Mouse (Mus musculus) cortical plate, adult 2 months (tissue): ENCODE measurements around the gene Daam2. TPM values are rescaled to one million over a fixed set of nuclear protein-coding genes. Genes with fewer than 3 reads are reported as not detected.

Experiments used
- H3K27ac ChIP-seq: fragments of 200-500 bp; 2 replicates; pipeline ENCODE4 v1.5.1; 2012; ENCODE audit warnings: low read length, control low read depth, inconsistent platforms; ENCODE audit not compliant: insufficient read depth
- H3K4me1 ChIP-seq: fragments of 200-500 bp; 2 replicates; pipeline ENCODE4 v1.6.1; 2011; ENCODE audit warnings: low read length; ENCODE audit not compliant: control insufficient read depth, insufficient read depth
- H3K4me3 ChIP-seq: fragments of 200-500 bp; 2 replicates; pipeline ENCODE4 v1.5.1; 2011; ENCODE audit warnings: mild to moderate bottlenecking, low read length, control low read depth; ENCODE audit not compliant: insufficient read depth
- CTCF ChIP-seq: fragments of 200-500 bp; IDR thresholded peaks from 2 replicates; pipeline ENCODE4 v1.5.1; 2011; ENCODE audit warnings: mild to moderate bottlenecking, control low read depth, low read length; ENCODE audit not compliant: insufficient read depth; ENCODE audit errors: extremely low read depth
- POLR2A ChIP-seq: fragments of 200-500 bp; IDR thresholded peaks from 2 replicates; pipeline ENCODE4 v1.6.1; 2011; ENCODE audit warnings: mild to moderate bottlenecking, low read length, control low read depth; ENCODE audit not compliant: insufficient read depth; ENCODE audit errors: extremely low read depth
- polyA plus RNA-seq: library from polyadenylated mRNA; depleted of rRNA; stranded (reverse); fragments of >200 nt; gene quantifications from 2 replicates; pipeline ENCODE4 v1.2.3, GENCODE M21; 2012

Daam2 gene
- polyA plus RNA-seq, 1 experiment, result 38.3 TPM

- Histone ChIP-seq H3K27ac (no peak overlapping the region), H3K4me3 (peak overlapping the region; percentile 69; the same call in 1 of the 2 replicates), H3K4me1 (peaks cover 1% of the 10 kb centered on the region; the same call in 1 of the 2 replicates)
- TF ChIP-seq CTCF (no peak), POLR2A (no peak)
Measured at GRCm38 (mm10) chr17:49429471-49430129, 134.5 kb downstream of the Daam2 start.

GRCm38 (mm10) chr17:49428751-49429415 lies 135.3 kb downstream of the Daam2 start:
- Histone ChIP-seq H3K4me1 (peaks cover 1% of the 10 kb centered on the region; the same call in 1 of the 2 replicates), H3K27ac (no peak overlapping the region), H3K4me3 (peak overlapping the region; percentile 69)
- TF ChIP-seq POLR2A (no peak), CTCF (no peak)

DNA sequence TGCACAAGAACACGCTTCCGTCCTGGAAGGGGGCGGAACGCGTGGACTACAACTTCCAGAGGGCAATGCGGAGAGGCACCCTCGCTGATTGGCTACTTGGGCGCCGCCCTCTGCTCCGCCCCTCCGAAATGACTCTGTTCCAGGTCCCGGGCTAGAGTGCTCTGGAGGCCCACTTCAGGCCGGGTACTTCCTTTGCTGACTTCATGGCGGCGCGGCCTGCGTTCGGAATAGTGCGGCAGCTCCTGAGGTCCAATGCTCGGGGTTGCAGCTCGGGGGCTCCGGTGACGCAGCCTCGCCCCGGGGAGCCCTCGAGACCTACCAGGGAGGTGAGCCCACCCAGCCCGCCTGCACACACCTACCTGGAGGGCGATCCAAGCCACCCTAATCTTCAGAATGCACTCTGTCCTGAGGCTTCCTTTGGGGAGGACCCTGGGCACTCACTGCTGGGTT lies 135.9 kb downstream of the Daam2 start, which contains the start of gene Mocs1:
TSS of gene Mocs1 (plus strand) at position 124 of the 450 bp plus-strand sequence.
- Histone ChIP-seq H3K4me1 (peaks cover 1% of the 10 kb centered on the region; the same call in 1 of the 2 replicates), H3K4me3 (peak within 1 kb of the TSS; percentile 69), H3K27ac (no peak within 1 kb of the TSS)
- peak; percentile 80 for TF ChIP-seq POLR2A
- TF ChIP-seq CTCF, result no peak

DNA sequence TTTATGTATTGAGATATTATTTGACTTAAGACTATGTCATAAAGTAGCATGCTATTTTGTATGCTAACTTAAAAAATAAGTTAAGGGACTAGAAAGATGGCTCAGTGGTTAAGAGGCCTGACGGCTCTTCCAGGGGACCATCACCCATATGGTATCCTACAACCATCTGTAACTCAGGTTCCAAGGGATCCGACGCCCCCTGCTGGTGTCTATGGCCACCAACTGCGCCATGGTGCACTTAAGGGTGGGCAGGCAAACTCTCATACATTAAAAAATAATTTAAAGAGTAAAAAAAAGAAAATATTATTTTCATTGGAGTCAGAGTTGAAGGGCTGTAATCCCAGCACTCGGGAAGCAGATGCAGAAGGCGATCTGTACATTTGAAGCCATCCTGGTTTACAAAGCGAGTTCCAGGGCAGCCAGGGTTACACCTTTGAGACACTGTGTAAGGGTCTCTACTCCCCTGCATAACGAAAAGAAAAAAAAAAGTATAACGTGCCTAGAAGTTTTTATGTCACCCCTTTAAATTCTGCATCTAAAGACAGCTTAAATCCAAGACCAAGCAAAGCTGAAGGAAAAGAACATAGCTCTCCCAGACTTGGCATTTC lies 136.4 kb downstream of the Daam2 start:
- TF ChIP-seq POLR2A, result no peak
- peak; percentile 16; the same call in 1 of the 2 replicates for TF ChIP-seq CTCF
- H3K4me3 ChIP-seq, result peak overlapping the region; percentile 69; the same call in 1 of the 2 replicates

GRCm38 (mm10) chr17:49423872-49424271 lies 140.3 kb downstream of the Daam2 start:
- no peak overlapping the region for H3K27ac ChIP-seq
- H3K4me1 ChIP-seq, result no peaks in the 10 kb centered on the region
- TF ChIP-seq CTCF (no peak), POLR2A (no peak)
- no peak overlapping the region for H3K4me3 ChIP-seq

More for the DNA sequence above, 136.4 kb downstream of the Daam2 start:
- Histone ChIP-seq H3K4me1 (peaks cover 1% of the 10 kb centered on the region; the same call in 1 of the 2 replicates), H3K27ac (no peak overlapping the region)

GRCm38 (mm10) chr17:49423067-49423325 lies 141.1 kb downstream of the Daam2 start:
- no peaks in the 10 kb centered on the region for H3K4me1 ChIP-seq
- H3K27ac ChIP-seq, result no peak overlapping the region
- H3K4me3 ChIP-seq, result no peak overlapping the region
- TF ChIP-seq POLR2A (no peak), CTCF (no peak)

DNA sequence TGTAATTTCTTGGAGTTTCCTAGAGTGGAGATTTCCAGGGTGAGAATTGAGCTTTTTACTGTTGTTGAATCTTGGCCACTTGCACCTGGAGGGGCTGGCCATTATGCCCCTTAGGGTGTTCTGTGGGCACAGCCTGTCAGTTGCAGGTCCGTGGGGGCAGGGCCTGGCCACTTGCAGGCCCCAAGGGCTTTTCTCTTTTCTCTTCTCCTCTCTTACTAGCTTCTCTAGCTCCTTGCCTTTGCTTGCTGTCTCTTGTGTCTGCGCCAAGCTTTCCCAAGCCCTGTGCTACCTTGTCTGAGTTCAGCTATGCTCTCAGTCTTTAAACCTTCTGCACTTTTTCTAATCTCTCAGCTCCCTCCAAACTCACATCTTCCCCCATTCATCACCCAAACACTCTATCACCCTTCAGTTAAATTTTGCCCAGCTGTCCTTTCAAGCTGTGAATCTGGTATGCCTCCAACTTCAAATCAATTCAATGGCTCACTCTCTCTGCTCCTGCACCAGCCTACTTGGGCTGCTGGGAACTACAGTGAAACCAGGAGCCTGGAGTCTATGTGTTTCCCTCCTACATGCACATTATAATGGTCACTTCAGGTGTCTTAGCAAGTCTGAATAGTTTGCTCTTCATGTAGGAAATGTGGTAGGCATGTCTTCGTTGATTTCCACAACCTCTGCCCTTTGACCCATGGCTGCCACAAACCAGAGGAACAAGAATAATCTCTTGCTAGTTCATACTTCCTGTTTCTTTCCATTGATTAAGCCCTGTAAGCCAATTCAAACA lies 141.7 kb downstream of the Daam2 start:
- Histone ChIP-seq H3K27ac (no peak overlapping the region), H3K4me1 (no peaks in the 10 kb centered on the region), H3K4me3 (no peak overlapping the region)
- TF ChIP-seq POLR2A (no peak), CTCF (no peak)

DNA sequence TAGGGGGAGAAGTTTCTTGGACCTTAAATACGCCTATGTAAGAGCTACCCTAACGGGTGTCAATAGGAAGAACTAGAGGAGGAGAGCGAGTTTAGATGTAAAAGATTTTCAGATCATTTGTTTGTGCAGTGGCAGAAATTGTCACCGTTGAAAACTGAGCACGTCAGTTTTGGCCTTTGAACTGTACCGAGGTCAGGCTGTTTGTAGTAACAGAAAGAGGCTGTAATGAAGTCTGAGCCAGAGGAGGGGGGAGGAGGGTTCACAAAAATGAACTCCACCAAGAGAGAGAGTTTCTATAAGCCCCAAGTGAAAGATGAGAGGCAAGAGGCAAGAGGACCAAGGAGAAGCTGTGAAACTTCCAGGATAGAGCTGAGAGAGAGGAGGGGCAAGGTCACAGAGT lies 144.3 kb downstream of the Daam2 start:
- H3K4me3 ChIP-seq, result no peak overlapping the region
- TF ChIP-seq CTCF, result no peak
- H3K27ac ChIP-seq, result no peak overlapping the region
- no peaks in the 10 kb centered on the region for H3K4me1 ChIP-seq

GRCm38 (mm10) chr17:49416228-49416627 lies 147.9 kb downstream of the Daam2 start:
- H3K4me1 ChIP-seq, result no peaks in the 10 kb centered on the region
- no peak overlapping the region for H3K4me3 ChIP-seq
- TF ChIP-seq POLR2A (no peak), CTCF (no peak)
- H3K27ac ChIP-seq, result no peak overlapping the region
